Mouse (Mus musculus): Measurements from ENCODE around the gene Fam120b.
A peak's percentile ranks its signal among the peaks of the same experiment; 100 is the strongest.

Fam120b gene

DNA sequence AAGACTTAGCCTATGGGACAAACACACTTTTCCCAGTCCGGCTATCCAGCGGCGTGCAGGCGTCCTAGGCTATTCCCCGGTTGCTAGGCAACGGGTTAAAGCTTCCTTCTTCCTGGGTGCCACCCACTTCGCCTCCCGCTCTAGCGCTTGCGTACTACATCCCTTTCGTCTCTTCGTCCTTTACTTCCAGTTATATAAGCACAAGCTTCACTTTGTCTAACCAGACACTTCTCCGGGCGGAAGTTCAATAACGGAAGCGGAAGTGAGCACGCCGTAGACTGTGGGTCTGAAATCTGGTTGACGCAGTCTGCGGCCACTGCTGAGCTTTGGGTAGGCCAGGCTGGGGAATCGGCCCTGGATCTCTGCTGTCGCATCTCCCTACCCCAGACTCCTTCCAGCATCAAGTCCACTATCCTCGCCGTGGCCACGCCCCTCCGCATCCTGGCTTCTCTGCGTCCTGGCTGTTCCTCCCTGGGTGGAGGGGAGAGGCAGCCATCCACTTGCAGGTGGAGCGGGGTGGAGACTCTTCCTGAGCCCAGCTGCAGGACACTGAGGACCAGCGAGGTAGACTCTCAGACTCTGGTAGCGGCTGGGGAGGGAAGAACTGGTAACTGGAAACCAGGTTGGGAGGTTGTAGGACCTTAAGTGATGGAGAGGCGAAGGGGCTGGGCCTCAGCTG lies at the start of gene Fam120b:
Fam120b (plus strand) TSS at position 206 of the 679 bp plus-strand sequence.
- DNase-seq, result peak; percentile 95

DNA sequence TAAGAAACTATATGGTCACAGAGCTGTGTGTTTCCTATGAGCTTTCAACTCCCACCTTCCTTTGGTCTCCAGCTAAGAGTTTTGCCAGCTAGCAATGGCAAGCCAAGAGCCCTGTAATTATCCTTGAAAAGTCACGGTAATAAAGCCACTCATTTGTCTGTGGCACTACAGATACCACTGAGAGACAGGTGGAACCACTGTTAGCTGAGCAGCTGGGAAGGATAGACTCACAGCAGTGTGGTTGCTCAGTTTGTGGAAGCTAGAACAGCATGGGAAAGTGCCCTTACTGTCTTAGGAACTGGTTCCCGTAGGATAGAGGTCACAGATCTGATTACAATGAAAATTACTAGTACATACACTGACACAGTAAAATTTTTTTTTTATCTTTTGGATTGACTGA lies 45.9 kb upstream of the Fam120b start:
- DNase-seq, result no peak

GRCm38 (mm10) chr17:15352869-15353610 lies 43.0 kb upstream of the Fam120b start:
- peak; percentile 14 for DNase-seq

DNA sequence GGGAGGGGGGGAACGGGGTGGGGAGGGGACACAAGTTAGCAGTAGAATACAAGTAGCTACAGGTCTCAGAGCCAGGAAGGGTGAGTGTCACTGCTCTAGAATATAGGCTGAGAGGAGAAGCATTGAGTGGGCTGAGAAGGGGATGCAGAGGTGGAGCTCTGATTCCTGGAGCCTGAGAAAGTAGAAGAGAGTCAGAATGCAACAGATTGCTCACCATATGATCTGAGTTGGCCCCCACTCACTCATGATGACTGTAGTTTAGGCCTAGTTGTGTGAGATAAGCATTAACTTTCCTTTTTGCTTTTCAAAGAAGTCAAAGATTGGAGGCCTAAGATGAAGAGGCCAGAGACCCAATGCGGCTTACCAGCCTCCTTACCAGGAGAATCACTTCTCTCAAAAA lies 42.0 kb upstream of the Fam120b start:
- no peak for DNase-seq

DNA sequence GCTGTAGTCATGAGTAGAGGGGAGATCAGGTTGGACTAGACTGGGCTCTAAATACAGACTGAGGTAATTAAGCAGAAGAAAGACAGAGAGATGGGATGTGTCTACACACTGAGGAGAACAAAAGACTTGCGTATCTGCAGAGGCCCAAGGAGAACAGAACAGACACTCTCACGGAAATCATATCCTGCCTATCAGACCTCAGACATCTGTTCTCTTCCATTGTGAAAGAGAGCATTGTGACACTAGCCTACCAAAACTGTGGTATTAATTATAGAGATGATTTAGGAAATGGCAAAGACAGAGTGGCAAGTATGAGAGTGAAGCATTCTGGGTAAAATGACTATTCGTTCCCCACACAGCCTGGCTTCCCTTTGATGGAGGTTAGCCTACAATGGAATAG lies 40.9 kb upstream of the Fam120b start:
- no peak for DNase-seq

DNA sequence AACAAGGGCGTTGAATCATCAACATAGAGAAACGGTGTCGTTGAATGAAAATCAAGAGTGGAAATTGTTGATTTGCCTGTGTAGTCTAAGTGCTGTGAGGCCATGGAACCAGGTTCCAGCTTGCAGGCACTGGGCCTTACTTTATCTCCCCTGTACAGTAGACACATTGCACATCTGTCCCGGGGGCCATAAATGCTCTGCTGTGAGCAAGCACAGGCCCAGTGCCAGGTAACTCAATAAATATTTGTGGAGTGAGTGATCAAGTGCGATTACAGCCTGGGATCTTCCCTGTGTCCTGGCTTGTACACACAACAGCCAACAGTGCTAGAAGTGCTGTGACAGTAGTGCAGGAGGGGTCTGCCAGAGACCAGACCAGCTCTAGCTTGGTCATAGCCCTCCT lies 39.5 kb upstream of the Fam120b start:
- no peak for DNase-seq

DNA sequence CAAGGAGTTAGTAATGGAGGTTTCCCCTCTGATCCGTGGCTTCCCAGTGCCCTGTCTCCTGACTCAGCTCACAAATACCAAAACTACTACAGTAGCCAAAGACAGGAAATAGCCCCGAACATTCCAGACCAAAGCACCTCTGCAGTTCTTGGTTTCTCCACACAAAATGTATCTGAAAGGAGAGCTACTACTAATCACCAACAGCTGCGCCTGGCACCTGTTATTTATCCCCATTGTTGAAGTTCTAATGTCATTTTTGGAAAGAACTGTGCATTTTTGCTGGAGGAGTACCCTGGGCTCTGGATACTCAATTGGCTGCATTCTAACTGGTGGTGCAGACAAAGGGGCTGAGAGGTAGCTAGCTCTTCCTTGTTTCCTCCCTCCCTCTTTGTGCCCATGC lies 38.9 kb upstream of the Fam120b start:
- no peak for DNase-seq

DNA sequence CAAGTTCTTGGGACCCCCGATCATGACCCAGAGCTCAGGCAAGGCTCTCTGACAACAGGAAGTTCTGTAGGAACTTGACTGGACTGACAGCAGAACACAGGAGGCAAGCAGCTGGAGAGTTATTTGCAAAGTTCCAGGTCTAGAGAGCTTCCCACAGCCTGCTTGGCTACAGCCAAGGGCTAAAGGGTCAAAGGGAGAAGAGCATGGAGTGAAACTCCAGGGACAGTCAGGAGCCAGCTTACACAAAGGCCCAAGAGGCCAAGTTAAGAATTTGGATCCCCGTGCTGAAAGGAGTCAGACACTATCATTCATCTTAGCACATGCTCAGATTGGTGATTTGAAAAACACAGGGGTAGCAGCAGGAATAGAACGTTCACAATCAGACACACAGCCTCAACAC lies 32.3 kb upstream of the Fam120b start:
- DNase-seq, result no peak

GRCm38 (mm10) chr17:15365650-15366049 lies 30.4 kb upstream of the Fam120b start:
- DNase-seq, result peak; percentile 63

- DNase-seq, result no peak
These were observed 25.6 kb upstream of the Fam120b start for GRCm38 (mm10) chr17:15370401-15370800.

GRCm38 (mm10) chr17:15371967-15372835 lies 23.8 kb upstream of the Fam120b start:
- DNase-seq, result peak; percentile 46

GRCm38 (mm10) chr17:15372931-15373652 lies 22.9 kb upstream of the Fam120b start:
- peak; percentile 30 for DNase-seq

DNA sequence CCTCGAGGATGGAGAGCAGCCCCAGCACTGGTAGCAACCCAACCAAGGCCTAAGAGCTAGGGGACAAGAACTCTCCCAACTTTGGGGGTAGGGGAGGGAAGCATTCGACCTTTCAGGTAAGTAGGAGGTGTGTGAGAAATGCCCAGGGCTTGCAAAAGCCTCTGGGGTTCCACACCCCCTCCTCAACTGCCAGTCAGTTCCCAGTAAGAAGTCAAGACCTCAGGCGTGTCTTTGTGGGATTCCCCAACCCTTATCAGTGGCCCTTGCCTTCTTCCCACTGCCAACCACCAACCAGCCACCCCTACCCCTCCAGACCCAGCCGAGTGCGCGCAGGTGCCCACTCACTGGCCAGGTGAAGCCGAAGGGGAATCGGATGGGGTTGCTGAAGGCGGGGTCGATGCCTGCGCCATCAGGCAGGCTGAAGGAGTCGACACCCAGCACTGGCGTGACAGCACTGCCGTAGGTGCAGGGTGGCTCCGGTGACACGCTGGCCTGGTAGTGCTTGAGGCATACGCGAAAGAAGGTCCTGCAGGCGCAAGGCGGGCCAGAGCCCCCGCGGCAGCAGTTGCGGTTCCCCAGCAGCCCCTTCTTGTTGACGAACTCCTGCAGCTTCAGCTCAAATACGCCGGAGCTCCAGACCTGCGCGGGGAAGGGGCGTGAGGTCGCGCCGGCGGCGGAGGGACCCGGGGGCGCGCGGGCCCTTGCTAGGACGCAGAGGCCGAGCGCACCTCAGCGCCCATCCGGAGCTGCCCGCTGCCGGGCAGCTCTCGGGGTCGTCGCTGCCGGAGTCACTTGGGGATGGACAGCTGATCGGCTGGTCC lies 21.5 kb upstream of the Fam120b start:
- no peak for DNase-seq

DNA sequence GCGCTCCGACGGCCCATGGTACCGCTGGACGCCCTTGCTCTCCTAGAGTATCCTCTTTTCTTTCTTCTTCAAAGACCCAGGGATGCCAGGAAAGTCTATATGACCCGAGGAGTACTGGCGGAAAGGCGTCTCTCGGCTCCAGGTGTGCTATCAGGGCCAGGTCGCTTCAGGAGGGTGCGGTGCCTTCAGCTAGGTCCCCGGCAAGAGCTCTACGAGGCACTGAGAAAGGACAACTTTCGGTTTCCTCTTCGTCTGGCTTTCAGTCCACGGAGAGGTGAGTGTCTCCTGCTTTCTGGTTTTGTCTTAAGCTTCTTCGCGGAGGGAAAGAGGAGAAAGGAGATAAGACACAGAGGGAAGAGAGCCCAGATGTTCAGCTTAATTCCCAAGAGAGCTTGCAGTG lies 20.8 kb upstream of the Fam120b start:
- no peak for DNase-seq

GRCm38 (mm10) chr17:15375701-15376493 lies 20.1 kb upstream of the Fam120b start:
- DNase-seq, result peak; percentile 70

DNA sequence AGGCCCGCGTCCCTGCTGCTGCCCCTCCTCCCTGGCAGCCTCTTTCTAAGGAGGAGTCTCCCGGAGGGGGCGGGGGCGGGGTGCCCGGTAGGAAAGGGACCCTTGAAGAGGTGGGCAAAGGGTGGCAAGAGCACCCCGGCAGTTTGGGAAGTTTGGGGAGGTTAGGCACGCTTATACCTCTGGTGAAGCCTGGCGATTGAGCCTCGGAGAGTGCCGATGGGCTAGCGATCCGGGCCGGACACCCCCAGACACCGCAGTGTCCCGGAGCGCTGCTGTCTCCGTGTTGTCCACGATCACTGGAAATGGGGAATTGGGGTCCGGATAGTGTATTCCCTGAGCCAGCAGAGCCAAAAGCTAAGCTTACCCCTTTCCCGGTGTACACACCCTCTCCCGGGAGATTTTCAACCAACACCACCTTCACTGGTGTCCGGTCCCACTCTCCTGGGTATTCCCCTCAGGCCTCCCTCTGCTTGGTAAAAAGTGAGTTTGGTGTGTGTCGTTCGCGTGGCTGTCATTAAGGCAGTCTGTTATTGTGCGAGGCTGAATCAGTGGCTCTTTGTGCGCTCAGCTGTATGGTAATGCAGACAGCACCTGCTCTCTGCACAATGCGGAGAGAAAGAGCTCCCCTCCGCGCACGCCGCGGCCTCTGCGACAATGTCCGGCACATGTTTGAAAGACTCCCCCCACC lies 19.4 kb upstream of the Fam120b start, which contains the start of gene Dll1:
Dll1 (minus strand) TSS at position 379 of the 688 bp plus-strand sequence.
- DNase-seq, result no peak

DNA sequence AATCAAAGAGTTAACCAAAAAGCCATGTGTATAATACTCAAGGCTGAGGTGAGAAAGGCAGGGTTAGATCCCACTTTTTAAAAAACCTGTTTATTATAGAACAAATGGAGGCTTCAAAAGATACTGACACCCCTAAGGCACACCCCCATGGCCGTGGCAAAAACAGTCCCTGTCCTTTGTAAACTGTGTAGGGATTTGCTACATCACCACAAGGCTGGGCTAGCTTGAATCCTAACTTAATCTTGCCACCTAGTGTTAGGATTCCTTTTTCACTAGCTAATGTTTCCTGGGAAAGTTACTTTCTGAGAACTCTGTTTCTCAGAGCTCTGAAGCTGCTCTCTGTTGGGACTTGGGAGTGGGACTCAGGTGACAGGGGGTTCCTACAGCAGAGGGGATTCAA lies 18.1 kb upstream of the Fam120b start:
- DNase-seq, result peak; percentile 68

GRCm38 (mm10) chr17:15378413-15379109 lies 17.4 kb upstream of the Fam120b start:
- DNase-seq, result no peak

- DNase-seq, result no peak
These were observed 16.1 kb upstream of the Fam120b start for GRCm38 (mm10) chr17:15379741-15380526.

Measured in lung, postnatal 10 days (tissue).